Mouse (Mus musculus) heart, embryonic 10.5 days (tissue): ENCODE data around the gene Cmip. TPM values are rescaled to one million over a fixed set of nuclear protein-coding genes. Genes with fewer than 3 reads are reported as not detected.
A peak's percentile ranks its signal among the peaks of the same experiment; 100 is the strongest.

Experiments
- DNase-seq: peaks from one replicate; pipeline ENCODE4 v3.0.0-alpha.2; 2017; ENCODE audit warnings: low spot score
- H3K27ac ChIP-seq: fragments of 300-500 bp; sonication (generic); 2 replicates; pipeline ENCODE4 v1.5.1; 2016; ENCODE audit warnings: mild to moderate bottlenecking
- H3K27me3 ChIP-seq: fragments of 300-500 bp; sonication (generic); 2 replicates; pipeline ENCODE4 v1.6.1; 2016; ENCODE audit warnings: mild to moderate bottlenecking; ENCODE audit not compliant: poor library complexity, insufficient read depth, severe bottlenecking
- H3K36me3 ChIP-seq: fragments of 300-500 bp; sonication (generic); 2 replicates; pipeline ENCODE4 v1.6.1; 2016; ENCODE audit warnings: mild to moderate bottlenecking, moderate library complexity
- H3K4me1 ChIP-seq: fragments of 300-500 bp; sonication (generic); 2 replicates; pipeline ENCODE4 v1.6.1; 2016; ENCODE audit warnings: mild to moderate bottlenecking
- H3K4me3 ChIP-seq: fragments of 300-500 bp; sonication (generic); 2 replicates; pipeline ENCODE4 v1.5.1; 2016; ENCODE audit warnings: mild to moderate bottlenecking, moderate library complexity
- H3K9me3 ChIP-seq: fragments of 300-500 bp; sonication (generic); 2 replicates; pipeline ENCODE4 v1.6.1; 2016; ENCODE audit warnings: mild to moderate bottlenecking, moderate library complexity
- WGBS: fragments of 180-500 bp; shearing (Covaris S2); methylation state at CpG from one replicate; pipeline ENCODE4 v1.1.7; 2016; 5-methylcytosine and 5-hydroxymethylcytosine counted together
- polyA plus RNA-seq: library from polyadenylated mRNA; unstranded; fragments of >200 nt; fragmentation: Nextera tagmentation; extraction: Ambion mirVana; gene quantifications from 2 replicates; pipeline ENCODE4 v1.2.1, GENCODE M21; 2016

Gene Cmip
- polyA plus RNA-seq, 1 experiment from 2014 or later, result 8.3 TPM

GRCm38 (mm10) chr8:117242286-117242685 lies 14.6 kb upstream of the Cmip start:
- Histone ChIP-seq H3K4me3 (no peak overlapping the region), H3K27me3 (no peaks in the 10 kb centered on the region), H3K9me3 (no peaks in the 10 kb centered on the region), H3K36me3 (no peaks in the 10 kb centered on the region), H3K4me1 (peaks cover 12% of the 10 kb centered on the region; the same call in 1 of the 2 replicates), H3K27ac (no peak overlapping the region)
- WGBS, result 79% methylated on average over 6 of the region's 6 CpGs
- no peak for DNase-seq

- 44% methylated on average over 6 of the region's 6 CpGs for WGBS
- Histone ChIP-seq H3K4me3 (no peak overlapping the region), H3K27me3 (no peaks in the 10 kb centered on the region), H3K9me3 (no peaks in the 10 kb centered on the region), H3K36me3 (no peaks in the 10 kb centered on the region), H3K27ac (no peak overlapping the region), H3K4me1 (peaks cover 7% of the 10 kb centered on the region; the same call in 1 of the 2 replicates)
- no peak for DNase-seq
These were observed 12.3 kb upstream of the Cmip start for GRCm38 (mm10) chr8:117244601-117245000.

GRCm38 (mm10) chr8:117248341-117248740 lies 8.5 kb upstream of the Cmip start:
- no peaks in the 10 kb centered on the region for H3K36me3 ChIP-seq
- no peak overlapping the region for H3K27ac ChIP-seq
- H3K27me3 ChIP-seq, result no peaks in the 10 kb centered on the region
- no peaks in the 10 kb centered on the region for H3K9me3 ChIP-seq
- no peak overlapping the region for H3K4me3 ChIP-seq
- 0 out of 2 replicates have a peak, but pooled peaks cover 3% of the 10 kb centered on the region for H3K4me1 ChIP-seq
- WGBS, result 75% methylated on average over 11 of the region's 11 CpGs
- DNase-seq, result no peak

- DNase-seq, result no peak
- Histone ChIP-seq H3K4me1 (no peaks in the 10 kb centered on the region; the same call in 1 of the 2 replicates), H3K36me3 (no peaks in the 10 kb centered on the region), H3K27me3 (no peaks in the 10 kb centered on the region), H3K9me3 (no peaks in the 10 kb centered on the region), H3K27ac (no peak overlapping the region), H3K4me3 (no peak overlapping the region)
- WGBS, result 53% methylated on average over 7 of the region's 7 CpGs
These were observed 5.7 kb upstream of the Cmip start for GRCm38 (mm10) chr8:117251086-117251681.

- Histone ChIP-seq H3K4me3 (no peak overlapping the region), H3K27ac (no peak overlapping the region), H3K27me3 (no peaks in the 10 kb centered on the region), H3K9me3 (no peaks in the 10 kb centered on the region), H3K36me3 (no peaks in the 10 kb centered on the region), H3K4me1 (peaks cover under 1% of the 10 kb centered on the region; the same call in 1 of the 2 replicates)
- 86% methylated on average over 8 of the region's 8 CpGs for WGBS
- no peak for DNase-seq
These were observed 4.2 kb upstream of the Cmip start for GRCm38 (mm10) chr8:117252650-117253049.

GRCm38 (mm10) chr8:117253390-117254269 lies 3.2 kb upstream of the Cmip start:
- no peak overlapping the region for H3K4me3 ChIP-seq
- H3K27me3 ChIP-seq, result no peaks in the 10 kb centered on the region
- H3K4me1 ChIP-seq, result peaks cover 10% of the 10 kb centered on the region
- H3K9me3 ChIP-seq, result no peaks in the 10 kb centered on the region
- H3K36me3 ChIP-seq, result no peaks in the 10 kb centered on the region
- no peak overlapping the region for H3K27ac ChIP-seq
- no peak for DNase-seq
- 61% methylated on average over 17 of the region's 17 CpGs for WGBS

GRCm38 (mm10) chr8:117254496-117254895 lies 2.4 kb upstream of the Cmip start:
- no peak for DNase-seq
- WGBS, result 75% methylated on average over 6 of the region's 6 CpGs
- Histone ChIP-seq H3K9me3 (no peaks in the 10 kb centered on the region), H3K27ac (no peak overlapping the region), H3K27me3 (no peaks in the 10 kb centered on the region), H3K36me3 (no peaks in the 10 kb centered on the region), H3K4me1 (peaks cover 19% of the 10 kb centered on the region), H3K4me3 (no peak overlapping the region)

GRCm38 (mm10) chr8:117256292-117256938 lies 449 bp upstream of the Cmip start:
- 2% methylated on average over 92 of the region's 92 CpGs for WGBS
- DNase-seq, result peak; percentile 94
- peaks cover 36% of the 10 kb centered on the region for H3K4me1 ChIP-seq
- H3K9me3 ChIP-seq, result no peaks in the 10 kb centered on the region
- H3K27ac ChIP-seq, result peak overlapping the region; percentile 97
- H3K4me3 ChIP-seq, result peak overlapping the region; percentile 80
- no peaks in the 10 kb centered on the region for H3K36me3 ChIP-seq
- H3K27me3 ChIP-seq, result no peaks in the 10 kb centered on the region

GRCm38 (mm10) chr8:117257821-117258575 lies 1.1 kb downstream of the Cmip start:
- Histone ChIP-seq H3K4me3 (peak overlapping the region; percentile 80), H3K9me3 (no peaks in the 10 kb centered on the region), H3K27me3 (no peaks in the 10 kb centered on the region), H3K27ac (peak overlapping the region; percentile 97), H3K4me1 (peaks cover 50% of the 10 kb centered on the region), H3K36me3 (no peaks in the 10 kb centered on the region)
- no peak for DNase-seq
- WGBS, result 8% methylated on average over 22 of the region's 22 CpGs

GRCm38 (mm10) chr8:117258576-117259040 lies 1.7 kb downstream of the Cmip start:
- Histone ChIP-seq H3K27ac (peak overlapping the region; percentile 83), H3K4me1 (peaks cover 56% of the 10 kb centered on the region), H3K4me3 (peak overlapping the region; percentile 80), H3K27me3 (no peaks in the 10 kb centered on the region), H3K36me3 (no peaks in the 10 kb centered on the region), H3K9me3 (no peaks in the 10 kb centered on the region)
- WGBS, result 60% methylated on average over 6 of the region's 6 CpGs
- no peak for DNase-seq

GRCm38 (mm10) chr8:117259431-117260001 lies 2.7 kb downstream of the Cmip start:
- Histone ChIP-seq H3K9me3 (no peaks in the 10 kb centered on the region), H3K27me3 (no peaks in the 10 kb centered on the region), H3K36me3 (no peaks in the 10 kb centered on the region), H3K4me1 (peaks cover 60% of the 10 kb centered on the region), H3K27ac (peak overlapping the region; percentile 47), H3K4me3 (peak overlapping the region; percentile 80; the same call in 1 of the 2 replicates)
- DNase-seq, result no peak
- 75% methylated on average over 11 of the region's 11 CpGs for WGBS
